Mouse (Mus musculus): ENCODE measurements around the gene Gm5089.
"Not testable (repeated sequence)": the region's sequence is repeated elsewhere in the genome, so short reads cannot be mapped to it uniquely, and the experiment has no call there.

Gene Gm5089

DNA sequence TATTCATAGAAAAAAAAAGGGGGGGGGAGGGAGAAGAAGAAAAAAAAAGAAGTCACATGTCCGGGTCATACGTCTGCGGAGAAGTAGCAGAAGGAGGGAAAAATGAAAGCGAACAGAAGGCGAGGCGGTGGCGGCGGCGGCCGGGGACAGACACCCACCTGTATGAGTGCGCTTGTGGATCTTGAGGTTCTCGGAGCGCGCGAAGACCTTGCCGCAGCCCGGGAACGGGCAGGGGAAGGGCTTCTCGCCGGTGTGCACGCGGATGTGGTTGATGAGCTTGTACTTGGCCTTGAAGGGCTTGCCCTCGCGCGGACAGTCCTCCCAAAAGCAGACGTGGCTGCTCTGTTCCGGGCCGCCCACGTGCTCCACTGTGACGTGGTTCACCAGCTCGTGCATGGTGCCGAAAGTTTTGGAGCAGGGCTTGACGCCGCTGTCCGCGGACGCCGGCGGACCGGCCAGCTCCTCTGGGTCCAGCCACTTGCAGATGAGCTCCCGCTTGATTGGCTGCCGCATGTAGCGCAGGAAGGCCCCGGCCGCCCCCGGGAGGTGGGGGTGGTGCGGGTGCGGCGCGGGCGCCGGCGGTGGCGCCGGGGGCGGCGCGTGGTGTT, 12.9 kb upstream of the Gm5089 start:
- not testable (repeated sequence) for DNase-seq (ENCODE audit: low spot score)

DNA sequence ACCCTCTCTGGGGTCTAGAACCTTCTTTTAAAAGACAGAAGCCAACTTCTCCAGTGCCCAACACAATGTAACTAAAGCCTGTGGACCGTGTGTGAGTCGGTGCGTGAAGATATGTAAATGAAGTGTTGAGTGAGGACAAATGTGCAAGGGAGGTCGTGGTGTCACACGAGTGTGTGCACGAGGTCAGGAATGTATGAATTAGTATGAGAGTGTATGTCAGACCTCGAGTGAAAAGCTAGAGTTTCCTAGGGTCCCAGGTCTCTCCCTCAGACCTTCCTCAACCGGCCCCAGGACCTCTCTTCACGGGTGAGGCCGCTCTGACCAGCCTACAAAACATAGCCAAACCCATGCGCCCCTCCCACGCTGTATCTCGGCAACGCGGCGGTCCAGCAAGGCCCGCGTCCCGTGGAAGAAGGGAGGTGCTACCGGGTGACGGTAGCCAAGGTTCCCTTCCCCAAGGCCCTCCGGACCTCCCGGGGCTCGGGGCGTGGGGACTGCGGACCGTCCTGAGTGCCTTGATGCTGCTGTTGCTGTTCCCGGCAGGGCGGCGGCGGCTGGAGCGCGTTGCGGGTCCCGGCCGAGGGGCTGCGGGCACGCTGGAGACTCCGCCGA, 12.3 kb upstream of the Gm5089 start:
- no peak for DNase-seq (ENCODE audit: low spot score)

DNA sequence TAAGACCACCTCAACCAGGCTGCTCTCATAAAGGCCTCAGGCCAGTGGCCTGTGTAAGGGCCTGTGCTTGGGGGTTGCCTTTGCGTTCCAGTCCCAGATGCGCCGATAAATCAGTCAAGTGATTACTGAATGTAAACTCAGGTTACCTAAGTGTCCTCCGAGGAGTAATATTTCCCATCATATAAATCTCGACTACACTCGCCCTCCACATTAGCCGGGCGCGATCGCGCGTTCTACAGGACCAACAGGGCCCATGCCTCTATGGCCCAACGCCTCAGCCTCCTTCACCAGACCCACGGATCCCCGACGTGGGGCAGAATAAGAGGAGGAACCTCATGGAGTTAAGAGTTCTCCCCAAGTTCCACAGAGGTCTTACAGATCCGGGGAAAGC, 11.8 kb upstream of the Gm5089 start:
- no peak for DNase-seq (ENCODE audit: low spot score)

DNA sequence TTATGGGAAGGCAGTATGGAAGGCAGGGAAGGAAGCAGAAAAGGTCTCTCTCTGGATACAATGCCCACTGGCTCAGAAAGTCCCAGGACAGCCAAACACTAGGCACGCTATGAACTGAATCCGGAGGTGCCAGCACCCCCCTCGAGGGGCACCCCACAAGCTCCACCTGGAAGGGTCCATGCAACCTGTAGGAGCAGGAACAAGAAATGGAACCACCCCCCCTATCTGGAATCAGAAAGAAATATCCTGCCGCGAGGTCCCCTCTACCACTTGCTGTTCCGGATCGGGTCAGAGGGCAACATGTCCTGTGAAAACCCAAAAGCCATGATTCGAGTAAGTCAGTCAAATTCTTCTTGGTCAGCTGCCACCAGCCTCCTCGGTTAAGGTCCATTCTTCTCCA, 11.1 kb upstream of the Gm5089 start:
- peak; percentile 6 for DNase-seq (ENCODE audit: low spot score)

DNA sequence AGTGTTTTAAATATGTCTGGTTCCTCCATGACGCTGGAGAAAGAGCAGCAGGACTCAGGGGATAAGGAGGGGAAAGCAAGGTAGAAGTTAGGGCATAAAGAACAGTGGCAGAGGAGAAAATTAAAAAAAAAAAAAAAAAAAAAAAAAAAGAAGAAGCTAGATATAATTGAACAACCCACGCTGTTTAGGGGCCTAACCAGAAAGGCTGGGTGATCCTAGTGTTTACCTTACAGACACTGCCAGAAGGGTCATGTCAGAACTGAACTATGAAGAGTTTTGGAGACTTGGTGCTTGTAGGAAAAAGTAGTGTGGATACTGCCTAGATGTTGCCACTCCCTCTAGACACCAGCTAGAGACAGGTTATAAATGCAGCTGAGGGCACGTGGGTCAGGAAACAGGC, 10.6 kb upstream of the Gm5089 start:
- no peak for DNase-seq (ENCODE audit: low spot score)

DNA sequence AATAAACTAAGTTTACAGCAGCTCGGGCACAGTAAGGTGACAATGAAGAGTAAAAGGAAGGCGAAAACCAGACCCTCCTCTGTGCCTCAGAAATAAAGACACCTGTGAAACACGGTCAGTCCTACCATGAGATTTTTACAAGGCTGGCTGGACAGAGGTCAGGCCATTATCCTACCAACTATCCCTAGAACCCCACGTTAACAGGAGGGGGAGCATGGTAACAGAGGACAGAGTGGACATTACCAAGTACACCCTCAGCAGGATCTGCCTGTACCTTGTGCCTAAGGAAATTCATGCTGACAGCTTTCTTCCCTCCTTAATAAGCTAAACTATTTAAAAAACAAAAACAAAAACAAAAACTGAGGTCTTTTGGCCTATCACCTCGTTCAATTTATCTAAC, 9.3 kb upstream of the Gm5089 start:
- no peak for DNase-seq (ENCODE audit: low spot score)

DNA sequence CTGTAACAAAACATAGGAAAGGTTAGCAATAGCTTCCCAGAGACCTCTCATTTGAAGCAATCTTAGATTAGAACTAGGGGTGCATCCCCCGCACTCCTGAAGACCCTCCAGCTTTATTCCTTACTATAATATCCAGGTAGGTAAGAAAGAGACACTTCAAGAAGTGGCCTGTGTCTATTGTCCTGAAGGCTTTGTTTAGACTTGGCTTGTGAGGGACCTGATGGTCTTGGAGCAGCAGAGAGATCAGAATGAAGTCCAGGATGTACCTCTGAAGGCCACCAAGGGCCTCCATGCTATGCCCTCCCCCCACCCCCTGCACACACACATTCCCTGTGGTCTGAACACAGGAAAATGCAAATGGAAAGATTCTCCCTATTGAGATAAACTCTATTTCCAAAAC, 8.9 kb upstream of the Gm5089 start:
- DNase-seq (ENCODE audit: low spot score), result no peak

DNA sequence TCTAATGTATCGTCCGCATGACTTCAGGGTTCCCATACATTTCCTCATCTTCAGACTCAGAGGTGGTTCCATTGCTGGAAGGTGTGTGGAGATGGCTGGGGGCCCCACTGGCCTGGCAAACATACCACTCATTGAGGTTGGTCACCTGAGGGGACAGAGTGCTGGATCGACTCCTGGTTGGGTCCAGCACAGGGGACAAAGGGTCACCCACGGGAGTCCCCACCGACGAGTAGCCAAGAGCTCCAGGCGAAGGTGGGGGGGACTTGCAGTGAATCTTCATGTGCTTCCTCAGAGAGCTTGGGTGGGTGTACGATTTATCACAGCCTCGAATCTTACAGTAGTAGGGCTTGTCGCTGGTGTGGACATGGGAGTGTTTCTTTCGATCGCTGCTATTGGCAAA, 8.4 kb upstream of the Gm5089 start:
- not testable (repeated sequence) for DNase-seq (ENCODE audit: low spot score)

DNA sequence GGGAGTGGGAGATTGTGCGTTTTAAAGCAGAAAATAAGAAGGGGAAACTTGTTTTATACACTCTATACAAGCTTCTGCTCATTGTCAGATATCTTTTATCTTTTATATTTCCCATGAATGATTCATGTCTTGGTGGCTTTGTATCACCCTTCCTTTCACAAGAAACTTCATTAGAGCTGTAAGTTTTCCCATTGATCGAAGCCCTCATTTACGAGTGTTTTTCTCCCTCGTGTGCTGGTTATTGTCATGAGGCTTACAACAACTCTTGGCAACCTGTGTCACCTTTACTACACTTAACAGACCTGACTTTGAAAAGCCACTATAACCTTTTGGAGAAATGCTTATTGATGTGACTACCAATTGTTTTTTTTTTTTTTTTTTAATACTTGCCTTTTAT, 4.6 kb upstream of the Gm5089 start:
- no peak for DNase-seq (ENCODE audit: low spot score)

DNA sequence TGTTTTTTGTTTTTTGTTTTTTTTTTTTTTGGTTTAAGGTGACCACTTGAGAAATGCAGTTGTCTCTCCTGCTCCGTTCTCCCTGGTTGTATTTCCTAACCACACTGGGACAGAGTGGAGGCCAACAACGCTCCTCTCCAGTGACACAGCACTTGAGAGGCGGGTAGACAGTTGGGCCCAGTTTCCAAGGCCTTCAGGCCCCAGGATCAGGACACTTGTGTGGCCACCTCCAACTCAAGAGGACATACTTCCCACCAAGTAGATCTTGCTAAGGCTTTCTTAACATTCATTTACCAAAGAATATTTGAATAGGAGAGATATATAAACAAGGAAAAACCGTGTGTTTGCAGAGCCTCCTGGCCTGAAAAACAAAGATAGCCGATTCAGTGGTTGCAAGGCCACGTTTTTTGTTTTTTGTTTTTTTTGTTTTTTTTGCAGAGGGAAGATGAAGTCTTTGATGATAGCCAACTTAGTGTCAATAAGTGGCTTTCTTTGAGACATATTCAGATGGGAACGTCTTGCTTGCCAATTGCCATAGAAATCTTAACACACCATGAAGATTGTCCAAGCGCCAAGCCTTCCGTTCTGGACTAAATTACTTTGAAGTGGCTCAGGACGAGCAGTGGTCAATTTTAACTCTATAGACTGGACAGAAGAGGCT, 4.1 kb upstream of the Gm5089 start:
- peak; percentile 12 for DNase-seq (ENCODE audit: low spot score)

DNA sequence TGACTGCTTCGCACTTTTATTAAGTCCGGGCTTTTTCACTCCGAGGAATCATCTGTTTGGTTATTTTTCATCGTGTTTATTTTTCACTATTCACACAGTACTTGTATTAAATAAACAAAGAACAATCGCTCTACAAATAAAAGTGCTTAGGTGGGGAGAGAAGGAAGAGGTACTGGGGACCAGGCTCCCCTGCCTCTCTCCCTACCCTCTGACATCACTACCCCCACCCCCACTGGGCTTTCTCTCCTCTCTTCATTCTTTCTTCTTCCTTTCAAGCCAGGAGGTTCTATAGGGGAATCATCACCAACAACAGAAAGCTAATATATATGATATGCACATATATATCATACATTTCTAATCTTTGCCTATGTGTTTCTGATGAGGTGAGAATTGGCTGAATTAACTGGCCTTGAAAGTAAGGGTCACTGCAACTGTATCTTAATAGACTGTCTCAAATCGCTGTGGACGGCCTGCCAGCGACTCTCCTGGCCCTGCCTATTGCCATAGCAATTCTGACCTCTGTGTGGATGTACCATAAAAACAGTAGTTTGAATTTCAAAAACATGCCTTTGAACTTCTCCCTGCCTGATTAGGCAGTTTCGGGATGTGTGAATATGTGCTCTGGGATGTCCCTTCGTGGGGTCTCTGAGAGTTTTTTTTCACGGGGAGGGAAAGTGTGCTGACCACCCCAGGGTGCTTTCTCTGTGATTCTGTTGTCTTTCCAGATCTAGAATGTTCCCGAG, 3.3 kb upstream of the Gm5089 start:
- no peak for DNase-seq (ENCODE audit: low spot score)

DNA sequence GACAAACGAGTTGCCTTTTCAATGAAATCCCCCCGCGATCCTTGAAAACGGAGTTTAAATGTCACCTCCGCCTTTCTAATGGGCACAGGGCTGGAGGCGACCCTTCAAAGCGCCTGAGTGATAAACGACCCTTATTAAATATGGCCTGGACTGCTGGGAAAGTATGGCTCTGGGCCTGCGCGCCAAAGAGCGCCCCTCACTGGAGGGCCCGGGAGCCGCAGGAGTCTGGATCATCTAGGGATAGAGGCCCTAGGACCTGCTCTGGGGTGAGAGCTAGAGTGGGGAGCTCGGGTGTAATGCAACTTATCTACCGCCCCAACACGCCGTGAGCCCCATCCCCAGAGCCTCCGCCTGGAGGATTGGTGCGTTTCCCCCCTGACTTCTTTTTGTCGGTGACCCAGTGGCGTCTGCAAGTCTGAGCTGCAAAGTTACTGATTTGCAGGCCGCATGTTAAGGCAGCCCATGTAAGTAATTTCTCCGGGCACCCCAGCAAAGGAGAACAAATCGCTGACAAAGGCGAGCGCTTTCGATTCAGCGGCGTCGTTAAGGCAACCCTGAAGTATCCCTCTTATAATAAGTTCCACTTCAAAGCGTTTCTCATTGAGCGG, 2.6 kb upstream of the Gm5089 start:
- DNase-seq (ENCODE audit: low spot score), result no peak

DNA sequence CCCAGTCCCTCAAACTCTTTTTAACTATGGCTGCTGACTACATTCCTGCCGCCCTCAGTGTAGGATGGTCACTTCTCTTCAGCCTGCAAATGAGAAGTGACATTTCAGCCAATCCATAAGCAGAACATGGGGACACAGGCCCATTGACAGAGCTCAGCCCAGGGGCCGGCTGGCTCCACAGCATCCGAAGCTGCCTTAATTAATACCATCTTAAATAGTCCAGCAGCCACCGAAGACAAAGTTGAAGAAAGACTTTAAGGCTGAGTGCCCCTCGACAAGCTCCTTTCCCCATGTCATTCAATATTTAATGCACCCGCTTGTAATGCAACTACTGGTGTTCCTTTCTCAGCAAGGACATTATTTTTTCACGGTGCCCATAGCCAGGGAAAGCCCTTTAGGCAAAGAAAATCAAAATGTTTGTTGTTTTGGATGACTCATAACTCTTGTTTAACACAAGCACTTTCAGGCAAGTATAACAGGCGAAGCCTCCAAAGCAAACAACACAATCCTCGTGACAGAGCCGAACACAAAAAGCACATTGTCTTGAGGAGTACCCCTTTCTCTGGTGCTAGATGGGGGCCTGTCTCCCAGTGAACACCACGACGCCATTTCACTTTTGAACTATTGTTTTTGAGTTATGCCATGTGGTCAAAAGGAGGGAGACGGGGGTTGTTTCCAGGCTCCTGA, 1.9 kb upstream of the Gm5089 start:
- DNase-seq (ENCODE audit: low spot score), result no peak

DNA sequence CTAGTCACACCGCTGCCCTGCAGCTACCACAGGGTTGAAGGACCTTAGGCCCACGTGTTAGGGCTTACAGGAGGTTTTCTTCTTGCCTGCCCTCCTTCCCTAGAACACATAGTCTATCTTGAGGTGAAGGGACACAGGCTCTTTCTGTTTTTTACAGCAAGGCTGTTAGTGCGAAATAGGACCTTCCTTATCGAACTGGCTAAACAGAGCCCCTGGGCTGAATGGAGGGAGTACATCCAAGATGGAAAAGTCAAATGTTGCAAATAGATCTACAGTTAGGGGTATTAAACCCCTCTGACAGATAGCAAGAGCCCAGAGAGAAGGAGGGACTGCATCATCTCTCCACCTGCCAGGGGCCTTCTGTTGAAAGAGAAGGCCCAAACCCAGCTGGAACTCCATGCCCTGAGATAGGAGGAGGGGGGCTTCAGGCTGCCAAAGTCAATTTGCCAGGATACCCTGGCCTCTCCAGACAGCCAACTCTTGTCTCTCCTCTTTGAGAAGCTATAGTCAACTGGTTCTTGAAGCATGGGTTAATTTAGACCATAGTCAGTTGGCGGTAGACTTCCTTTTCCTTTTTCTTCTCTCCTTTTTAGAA, 733 bp upstream of the Gm5089 start:
- DNase-seq (ENCODE audit: low spot score), result no peak

DNA sequence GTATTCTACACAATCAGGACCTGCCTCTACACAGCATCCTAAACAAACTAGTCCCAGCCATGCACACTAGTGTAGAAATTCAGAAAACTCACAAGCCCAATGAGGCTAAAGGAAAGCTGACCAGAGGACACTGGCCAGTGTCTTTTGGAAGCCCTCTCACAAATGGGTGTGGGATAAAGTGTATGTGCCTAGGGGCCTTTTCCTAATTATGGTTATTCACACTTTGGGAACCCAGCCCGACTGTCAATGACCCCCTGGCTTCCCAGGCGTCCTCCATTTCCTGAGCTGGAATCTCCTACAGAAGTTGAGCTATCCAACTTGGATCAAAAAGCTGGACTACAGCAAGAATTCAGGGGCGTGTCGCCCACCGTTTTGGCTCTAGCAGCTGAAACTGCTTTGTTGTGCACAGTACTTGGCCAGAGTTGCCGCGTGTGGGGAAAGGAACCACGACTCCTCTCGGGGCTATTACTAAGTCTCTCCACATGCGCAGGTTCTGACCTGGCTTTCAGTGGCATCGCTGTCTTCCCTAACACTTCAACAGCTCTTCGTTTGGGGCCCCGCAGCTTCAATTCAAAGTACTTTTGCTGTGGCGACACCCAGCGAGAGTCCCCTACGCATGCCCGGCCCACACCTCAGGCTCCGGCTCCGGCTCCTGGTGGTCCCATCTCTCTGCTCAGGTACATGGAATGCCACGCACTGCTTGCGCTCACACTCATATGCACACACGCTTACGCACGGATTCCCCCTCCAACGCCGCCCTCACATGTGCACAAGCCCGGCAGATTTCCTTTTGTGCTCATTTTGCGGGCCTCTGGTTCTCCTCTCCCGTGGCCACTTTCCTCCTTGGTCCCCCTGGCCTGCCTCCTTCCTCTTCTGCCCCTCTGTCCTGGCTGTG, 1.1 kb downstream of the Gm5089 start:
- DNase-seq (ENCODE audit: low spot score), result no peak

DNA sequence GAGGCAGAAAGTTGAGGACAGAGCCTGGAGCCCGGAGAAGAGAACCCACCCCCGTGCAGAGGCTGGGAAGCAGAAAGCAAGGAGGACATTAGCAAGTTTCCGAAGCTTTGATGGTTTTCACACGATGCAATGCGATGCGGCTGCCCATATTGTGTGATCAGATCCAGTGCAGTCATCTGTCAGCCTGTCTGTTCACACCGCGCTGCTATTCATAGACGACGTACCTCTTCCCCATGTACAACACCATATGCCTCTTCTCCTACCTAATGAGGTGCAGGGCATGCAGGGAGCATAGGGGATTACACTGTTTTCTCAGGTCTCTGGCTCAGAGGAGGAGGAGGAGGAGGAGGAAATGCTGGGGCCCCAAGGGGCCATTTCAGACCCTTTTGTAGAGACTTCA, 14.1 kb downstream of the Gm5089 start:
- DNase-seq (ENCODE audit: low spot score), result no peak

DNA sequence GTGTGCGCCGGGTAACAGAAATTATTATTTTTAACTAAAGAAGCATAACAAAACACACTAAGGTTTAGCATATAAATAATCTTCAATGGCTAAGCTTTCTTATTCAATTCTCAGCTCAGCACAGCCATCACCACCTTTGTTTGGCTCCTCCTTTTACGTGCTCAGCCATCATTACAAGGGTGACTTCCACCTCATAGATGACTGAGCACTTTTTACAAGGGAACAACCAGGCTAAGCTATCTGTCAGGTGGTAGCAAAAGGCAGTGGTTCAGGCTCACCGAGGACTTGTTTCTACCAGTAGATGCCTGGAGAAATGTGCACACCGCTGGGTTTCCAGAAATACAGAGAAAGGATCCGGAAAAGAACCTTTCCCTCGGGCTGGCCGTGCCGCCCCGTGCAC, 16.9 kb downstream of the Gm5089 start:
- no peak for DNase-seq (ENCODE audit: low spot score)

DNA sequence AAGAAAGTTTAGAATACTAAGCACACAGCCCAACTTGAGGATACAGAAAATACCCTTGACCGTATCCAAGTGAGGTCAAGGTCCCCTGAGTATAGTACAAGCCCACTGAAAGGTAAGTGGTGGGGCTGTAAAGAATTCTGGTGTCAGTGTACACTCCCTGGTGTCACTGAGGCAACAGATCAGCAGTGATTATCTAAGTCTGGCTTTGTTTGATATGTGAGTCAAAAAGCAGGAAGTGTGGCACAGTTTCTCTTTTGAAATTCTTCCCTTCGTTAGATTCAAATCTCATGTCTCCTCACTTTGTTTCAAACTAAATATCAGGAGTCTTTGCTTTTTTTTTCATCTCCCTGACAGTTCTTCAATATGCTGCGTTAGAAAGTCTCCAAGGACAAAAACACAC, 18.4 kb downstream of the Gm5089 start:
- DNase-seq (ENCODE audit: low spot score), result no peak

DNA sequence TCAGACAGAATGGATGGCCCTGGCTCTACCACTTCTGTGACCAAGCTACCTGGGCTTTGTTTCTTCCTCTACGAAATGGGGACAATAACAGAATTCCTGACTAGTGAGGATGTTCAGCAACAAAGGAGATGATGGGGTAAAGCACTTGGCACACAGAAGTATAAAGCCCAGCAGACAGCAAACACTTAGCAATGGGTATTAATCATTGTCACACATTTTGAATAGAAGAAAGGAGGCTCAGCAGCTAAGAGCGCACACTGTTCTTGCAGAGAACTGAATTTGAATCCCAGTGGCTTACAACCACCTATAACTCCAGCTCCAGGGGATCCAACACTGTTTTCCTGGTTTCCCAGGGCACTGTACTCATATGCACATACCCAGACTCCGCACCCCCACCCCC, 23.3 kb downstream of the Gm5089 start:
- no peak for DNase-seq (ENCODE audit: low spot score)

DNA sequence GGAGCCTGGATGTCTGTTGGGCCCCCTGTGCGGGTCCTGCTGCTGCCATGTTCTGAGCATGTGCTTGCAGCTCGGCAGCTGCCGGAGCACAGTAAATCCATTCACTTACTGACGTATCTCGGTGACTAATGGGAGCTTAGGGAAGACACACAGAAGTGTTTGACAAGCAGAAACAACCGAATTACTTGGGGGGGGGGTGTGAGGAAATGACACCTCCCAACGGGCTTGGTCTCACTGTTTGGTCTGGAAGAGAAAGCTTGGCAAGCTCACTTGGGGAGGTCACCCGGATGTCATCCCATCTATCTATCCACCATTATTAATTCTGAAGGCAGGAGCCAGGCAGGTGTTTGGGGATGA, 23.7 kb downstream of the Gm5089 start:
- DNase-seq (ENCODE audit: low spot score), result no peak

All from adipocyte (in vitro differentiated cells).